Mouse (Mus musculus): ENCODE data around the gene Ppp1r12c. TPM values are rescaled to one million over a fixed set of nuclear protein-coding genes. Genes with fewer than 3 reads are reported as not detected.
"Not testable (repeated sequence)": the region's sequence is repeated elsewhere in the genome, so short reads cannot be mapped to it uniquely, and the experiment has no call there.

Ppp1r12c gene
- total and polyA plus RNA-seq, 3 experiments: 55.8 to 103 (median 71.0) TPM

DNA sequence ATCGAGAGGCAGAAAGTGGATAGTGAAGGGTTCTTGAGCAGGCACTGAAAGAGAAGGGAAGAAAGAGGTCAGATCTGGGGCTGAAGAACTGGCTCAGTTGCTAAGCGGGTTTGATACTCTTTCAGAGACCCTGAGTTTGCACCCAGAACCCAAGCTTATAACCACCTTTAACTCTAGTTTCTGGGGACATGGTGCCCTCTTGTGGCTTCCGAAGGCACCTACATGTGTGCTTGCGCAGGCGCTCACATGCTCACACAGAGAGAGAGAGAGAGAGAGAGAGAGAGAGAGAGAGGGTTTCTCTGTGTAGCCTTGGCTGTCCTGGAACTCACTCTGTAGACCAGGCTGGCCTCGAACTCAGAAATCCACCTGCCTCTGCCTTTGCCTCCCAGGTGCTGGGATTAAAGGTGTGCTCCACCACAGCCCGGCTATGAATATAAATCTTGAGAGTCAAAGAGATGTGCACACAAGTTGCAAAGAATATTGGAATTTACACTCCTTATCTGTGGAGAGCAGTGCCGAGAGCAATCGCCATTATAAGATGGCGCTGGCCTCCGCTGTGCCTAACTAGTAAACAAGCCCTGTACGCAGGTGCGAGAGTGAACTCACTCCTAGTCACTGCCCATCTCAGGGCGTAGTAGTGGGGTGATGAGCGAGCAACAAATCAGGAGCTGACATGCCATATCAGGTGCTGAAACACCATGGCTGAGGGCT, 22.9 kb upstream of the Ppp1r12c start, which contains the start of gene Tnni3:
TSS of gene Tnni3 (minus strand) at position 18 of the 711 bp plus-strand sequence.
- H3K4me1 ChIP-seq (ENCODE audit: control insufficient read depth in 1 of 2, insufficient read depth in 2 of 2): peaks cover 7 to 12% of the 10 kb centered on the region in 2 experiments
- H3K79me2 ChIP-seq (replicated peaks; ENCODE audit: control insufficient read depth, extremely low read depth, insufficient read depth, poor library complexity, severe bottlenecking); H3K4me2 ChIP-seq (ENCODE audit: insufficient read depth, low read depth, poor library complexity, severe bottlenecking); dilution Hi-C loops (cut with MboI; ENCODE audit: extremely low pct_ligation_motif_present, extremely low pct_unique_long_range_greater_than_20kb, low sequenced_read_pairs); H3K27me3 ChIP-seq (replicated peaks); H3K9ac ChIP-seq (ENCODE audit: insufficient read depth, low read depth); H3K4me3 ChIP-seq (replicated peaks in 1 of 3; ENCODE audit: low read depth in 2 of 3, low read length in 2 of 3, poor library complexity in 1 of 3); in situ Hi-C loops (cut with MboI; ENCODE audit: low pct_ligation_motif_present, low pct_unique_long_range_greater_than_20kb, low sequenced_read_pairs); H3K27ac ChIP-seq (ENCODE audit: insufficient read depth, low read depth); H3K9me3 ChIP-seq (replicated peaks; ENCODE audit: low read length); H3K36me3 ChIP-seq (replicated peaks in 1 of 2; ENCODE audit: control insufficient read depth in 1 of 2, insufficient read depth in 1 of 2, low read length in 1 of 2): not testable (repeated sequence)
- TF ChIP-seq CTCF (conservative IDR thresholded peaks at IDR 0.05 in 1 of 2, IDR thresholded peaks at IDR 0.05 in 1 of 2; ENCODE audit: low read depth in 2 of 2, low read length in 2 of 2) (peak; percentile 34 to 71; a peak in 2 of 4 replicates), SMC3 (IDR thresholded peaks at IDR 0.05; ENCODE audit: low read depth, low read length) (peak; percentile 42), NRF1 (IDR thresholded peaks at IDR 0.05; ENCODE audit: low read depth, low read length) (peak; percentile 27; the same call in 1 of the 2 replicates), RAD21 (IDR thresholded peaks at IDR 0.05; ENCODE audit: low read depth, low read length) (peak; percentile 71)
- peak; percentile 61 for DNase-seq (ENCODE audit: extremely low read depth)

GRCm38 (mm10) chr7:4523205-4524130, 22.0 kb upstream of the Ppp1r12c start:
- H3K4me1 ChIP-seq (ENCODE audit: control insufficient read depth in 1 of 2, insufficient read depth in 2 of 2): peaks cover 8 to 14% of the 10 kb centered on the region in 2 experiments
- dilution Hi-C loops (cut with MboI; ENCODE audit: extremely low pct_ligation_motif_present, extremely low pct_unique_long_range_greater_than_20kb, low sequenced_read_pairs) (no loop called here), in situ Hi-C loops (cut with MboI; ENCODE audit: low pct_ligation_motif_present, low pct_unique_long_range_greater_than_20kb, low sequenced_read_pairs) (no loop called here)
- no peaks in the 10 kb centered on the region for H3K79me2 ChIP-seq (replicated peaks; ENCODE audit: control insufficient read depth, extremely low read depth, insufficient read depth, poor library complexity, severe bottlenecking)
- TF ChIP-seq MAX (IDR thresholded peaks at IDR 0.05; ENCODE audit: low read length): no peak
- TF ChIP-seq PAX5 (IDR thresholded peaks at IDR 0.05; ENCODE audit: low read length): no peak
- TF ChIP-seq NRF1 (IDR thresholded peaks at IDR 0.05; ENCODE audit: low read depth, low read length): no peak
- TF ChIP-seq ZKSCAN1 (IDR thresholded peaks at IDR 0.05; ENCODE audit: borderline replicate concordance, low read depth, low read length): no peak
- no peak for TF ChIP-seq JUND (conservative IDR thresholded peaks at IDR 0.05; ENCODE audit: low read depth, low read length)
- no peak for TF ChIP-seq KAT2A (IDR thresholded peaks at IDR 0.05; ENCODE audit: insufficient replicate concordance, low read length)
- no peak for TF ChIP-seq BHLHE40 (IDR thresholded peaks at IDR 0.05; ENCODE audit: low read depth, low read length)
- no peak for TF ChIP-seq MAZ (IDR thresholded peaks at IDR 0.05; ENCODE audit: low read depth, low read length)
- no peak for TF ChIP-seq MXI1 (IDR thresholded peaks at IDR 0.05; ENCODE audit: low read depth, low read length)
- TF ChIP-seq RCOR1 (conservative IDR thresholded peaks at IDR 0.05; ENCODE audit: low read depth, low read length): no peak
- TF ChIP-seq JUN (IDR thresholded peaks at IDR 0.05; ENCODE audit: insufficient read depth, low read depth, low read length): no peak
- TF ChIP-seq POLR2A (IDR thresholded peaks at IDR 0.05; ENCODE audit: low read depth, low read length): no peak
- TF ChIP-seq MEF2A (IDR thresholded peaks at IDR 0.05; ENCODE audit: borderline replicate concordance, low read depth, low read length): no peak
- TF ChIP-seq HCFC1 (IDR thresholded peaks at IDR 0.05; ENCODE audit: low read depth, low read length): no peak
- H3K4me3 ChIP-seq (replicated peaks in 1 of 3; ENCODE audit: low read depth in 2 of 3, low read length in 2 of 3, poor library complexity in 1 of 3): no peak overlapping the region
- H3K36me3 ChIP-seq (replicated peaks in 1 of 2; ENCODE audit: control insufficient read depth in 1 of 2, insufficient read depth in 1 of 2, low read length in 1 of 2): no peaks in the 10 kb centered on the region
- no peaks in the 10 kb centered on the region for H3K27me3 ChIP-seq (replicated peaks)
- H3K4me2 ChIP-seq (ENCODE audit: insufficient read depth, low read depth, poor library complexity, severe bottlenecking): no peak overlapping the region
- DNase-seq (ENCODE audit: extremely low read depth): no peak
- no peak overlapping the region for H3K27ac ChIP-seq (ENCODE audit: insufficient read depth, low read depth)
- H3K9ac ChIP-seq (ENCODE audit: insufficient read depth, low read depth): no peak overlapping the region
- no peaks in the 10 kb centered on the region for H3K9me3 ChIP-seq (replicated peaks; ENCODE audit: low read length)
